Mouse (Mus musculus) left cerebral cortex, postnatal 14 days (tissue): ENCODE measurements around the gene Cts3. TPM values are rescaled to one million over a fixed set of nuclear protein-coding genes. Genes with fewer than 3 reads are reported as not detected.
"Not testable (repeated sequence)": the region's sequence is repeated elsewhere in the genome, so short reads cannot be mapped to it uniquely, and the experiment has no call there.

Experiments used
- DNase-seq, 2 experiments: peaks; one replicate each; pipeline ENCODE4 v3.0.0; 2021 to 2022; ENCODE audit warnings: low spot score in 2 of 2, mixed read lengths in 1 of 2
- intact Hi-C: fragments of 180-260 bp; cut with DNase I; formaldehyde crosslinking; loops from one replicate; pipeline ENCODE4 v1.15.1; 2025
- long read RNA-seq, 2 experiments: library from polyadenylated mRNA; stranded (forward); transcript quantifications; one replicate each; pipeline ENCODE4 v2.0.0; 2021
- total RNA-seq, 2 experiments: library from RNA; stranded (reverse); gene quantifications; 2 replicates each; pipeline ENCODE4 v1.2.3; 2021

The Cts3 gene
- total RNA-seq, result not detected
- long read RNA-seq, experiment 1, result 0 reads
- long read RNA-seq, experiment 2, result 0 reads

- no peak for DNase-seq
- intact Hi-C loops, result no loop called here
Measured at GRCm38 (mm10) chr13:61570027-61570426, at the start of gene Cts3. Cts3 (minus strand) TSS chr13:61570127.

DNA sequence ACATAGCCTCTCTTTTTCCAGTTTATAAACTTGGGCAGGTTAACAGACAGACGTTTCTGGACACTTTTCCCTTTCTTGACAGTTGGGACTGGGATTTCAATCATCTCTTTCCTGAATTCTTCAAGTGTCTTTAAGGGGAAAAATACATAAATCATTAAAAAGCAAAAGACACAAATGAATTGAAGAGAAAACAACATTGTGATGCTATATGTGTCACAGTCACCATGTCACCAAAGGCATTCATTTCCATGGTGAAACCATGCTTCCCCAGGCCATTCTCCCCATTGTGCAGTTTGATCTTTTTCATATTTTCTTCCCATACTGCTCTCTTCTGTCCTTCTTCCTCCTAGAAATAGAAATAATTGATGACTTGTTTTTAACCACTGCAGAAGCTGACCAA, 1.9 kb downstream of the Cts3 start, which contains the start of gene Gm49352:
Gene Gm49352, minus strand, starts transcription at position 101 of the 400 bp plus-strand sequence.
- DNase-seq, intact Hi-C loops: not testable (repeated sequence)

DNA sequence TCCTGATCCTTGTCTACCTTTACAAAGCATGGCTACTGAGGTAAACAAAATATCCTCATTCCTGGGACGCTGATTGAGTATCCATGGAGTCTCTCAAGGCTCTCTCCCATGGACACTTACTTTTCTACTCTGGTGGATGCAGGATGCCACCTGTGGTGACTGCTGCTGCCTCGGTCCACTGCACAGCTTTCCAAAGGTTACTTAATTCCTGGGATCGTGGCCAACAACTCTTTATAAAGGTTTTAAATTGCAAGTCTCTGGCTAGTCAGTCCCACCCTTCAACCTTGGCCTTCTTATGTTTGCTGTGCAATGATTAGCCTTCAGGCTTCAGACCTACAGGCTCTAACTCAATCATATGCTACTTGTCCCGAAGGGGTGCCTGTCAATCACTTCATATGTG, 28.3 kb downstream of the Cts3 start, which contains the start of gene Ctsm:
Gene Ctsm, minus strand, starts transcription at position 209 of the 400 bp plus-strand sequence.
- no peak for DNase-seq
- intact Hi-C loops, result no loop called here

Other genes starting within 250 kb of the Cts3 start
- not detected for gene Cts7, start 211.9 kb downstream of the Cts3 start, total RNA-seq
- gene Ctsm, start 28.3 kb downstream of the Cts3 start, total RNA-seq, result not detected
- gene Gm49352, start 2.0 kb downstream of the Cts3 start, total RNA-seq, result not detected